In the genomic region with DNA sequence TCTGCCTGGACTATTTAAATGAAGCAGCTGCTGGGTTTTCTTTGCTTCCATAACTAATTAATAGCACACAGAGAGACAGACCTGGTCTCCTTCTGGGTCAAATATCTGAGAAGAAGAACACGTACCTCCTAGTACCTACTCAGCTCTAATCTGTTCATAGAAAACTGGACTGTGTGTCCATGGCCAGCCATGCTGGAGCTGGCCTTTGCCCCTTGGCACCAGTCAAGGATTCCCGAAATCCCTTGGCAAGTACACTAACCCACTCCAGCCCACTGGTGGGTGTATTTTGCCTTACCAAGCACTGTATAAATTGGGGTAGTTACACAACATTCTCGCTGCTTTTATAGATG, we compare ENCODE assay signal across 25 mouse cellular contexts.
DNase-seq lines count a peak whose midpoint lies in the region; ATAC-seq lines count a peak whose summit lies in the region.
"Had no signal": no experiment of that assay in that cellular context is flagged by ENCODE, and none has a peak within 500 bp of the region (broad histone marks: within the 10 kb centered on the region; RNA-seq: fewer than 3 reads in every experiment).

No protein-coding gene starts in this region.

- H3K4me3 ChIP-seq in forebrain, embryonic 10.5 days: no peak overlapping the region
- no peak overlapping the region for H3K4me3 ChIP-seq in forebrain, embryonic 12.5 days (replicated peaks)
- no peak overlapping the region for H3K4me3 ChIP-seq in midbrain, embryonic 11.5 days (ENCODE audit: low read depth, low read length)
- H3K4me3 ChIP-seq in midbrain, embryonic 10.5 days: no peak overlapping the region
- H3K4me3 ChIP-seq: embryonic facial prominence, embryonic 12.5 days; erythroblast, embryonic 14.5 days; heart, adult 2 months; limb, embryonic 13.5 days; liver, embryonic 15.5 days; neural tube, embryonic 12.5 days had no signal

- H3K9ac ChIP-seq in forebrain, embryonic 12.5 days: no peak overlapping the region
- no peak overlapping the region for H3K9ac ChIP-seq in midbrain, embryonic 11.5 days (ENCODE audit: low read length)
- H3K9ac ChIP-seq: embryonic facial prominence, embryonic 12.5 days; limb, embryonic 13.5 days; liver, embryonic 15.5 days; neural tube, embryonic 12.5 days had no signal

- WGBS in forebrain, embryonic 10.5 days: 67% methylated on average over 3 of the region's 3 CpGs
- WGBS in forebrain, embryonic 12.5 days: 57% methylated on average over 3 of the region's 3 CpGs
- WGBS in midbrain, embryonic 11.5 days: 78% methylated on average over 3 of the region's 3 CpGs
- WGBS in midbrain, embryonic 10.5 days: 84% methylated on average over 3 of the region's 3 CpGs

- ATAC-seq in forebrain, embryonic 12.5 days (ENCODE audit: low FRiP score): no peak; the same call in 1 of the 2 replicates
- peak; percentile 44; the same call in 1 of the 2 replicates for ATAC-seq in midbrain, embryonic 11.5 days (ENCODE audit: low FRiP score)
- ATAC-seq: activated CD4-positive, CD25-positive, alpha-beta regulatory T cell, adult 4 months; CD4-positive, CD25-positive, alpha-beta regulatory T cell, adult 4 months; intestine, embryonic 16.5 days had no signal

- DNase-seq in forebrain, embryonic 10.5 days (ENCODE audit: extremely low spot score, low spot score): no peak
- DNase-seq in kidney, adult 11 months: peak; percentile 5
- DNase-seq in kidney, postnatal 14 days: no peak
- DNase-seq in midbrain, embryonic 11.5 days (ENCODE audit: low spot score, missing footprints): no peak
- no peak for DNase-seq in midbrain, embryonic 10.5 days (ENCODE audit: low spot score)
- no peak for DNase-seq in urinary bladder, postnatal 36 days (ENCODE audit: low spot score in 2 of 2)
- no peak for DNase-seq in urinary bladder, postnatal 10 days (ENCODE audit: low spot score)
- DNase-seq: adrenal gland, postnatal 10 days; cerebellum, adult 9-11 months; gastrocnemius, postnatal 10 days; heart, adult 2 months; heart, postnatal 4 days; layer of hippocampus, postnatal 36 days; lung, postnatal 10 days; right cerebral cortex, postnatal 4 days had no signal

- H3K36me3 ChIP-seq in forebrain, embryonic 10.5 days (replicated peaks): no peaks in the 10 kb centered on the region
- H3K36me3 ChIP-seq in forebrain, embryonic 12.5 days (replicated peaks): no peaks in the 10 kb centered on the region
- H3K36me3 ChIP-seq in midbrain, embryonic 11.5 days (ENCODE audit: control insufficient read depth, insufficient read depth, low read length): no peaks in the 10 kb centered on the region
- no peaks in the 10 kb centered on the region for H3K36me3 ChIP-seq in midbrain, embryonic 10.5 days
- H3K36me3 ChIP-seq: embryonic facial prominence, embryonic 12.5 days; limb, embryonic 13.5 days; liver, embryonic 15.5 days; neural tube, embryonic 12.5 days had no signal

- no peak overlapping the region for H3K4me2 ChIP-seq in forebrain, embryonic 12.5 days
- no peak overlapping the region for H3K4me2 ChIP-seq in midbrain, embryonic 11.5 days
- H3K4me2 ChIP-seq: embryonic facial prominence, embryonic 12.5 days; limb, embryonic 13.5 days; liver, embryonic 15.5 days; neural tube, embryonic 12.5 days had no signal

- no peaks in the 10 kb centered on the region for H3K27me3 ChIP-seq in forebrain, embryonic 10.5 days (ENCODE audit: poor library complexity, severe bottlenecking)
- no peaks in the 10 kb centered on the region for H3K27me3 ChIP-seq in forebrain, embryonic 12.5 days
- H3K27me3 ChIP-seq in midbrain, embryonic 11.5 days (ENCODE audit: control insufficient read depth, insufficient read depth, low read length): no peaks in the 10 kb centered on the region
- no peaks in the 10 kb centered on the region for H3K27me3 ChIP-seq in midbrain, embryonic 10.5 days (ENCODE audit: low read depth, poor library complexity, severe bottlenecking)
- H3K27me3 ChIP-seq: embryonic facial prominence, embryonic 12.5 days; limb, embryonic 13.5 days; liver, embryonic 15.5 days; neural tube, embryonic 12.5 days had no signal

- H3K9me3 ChIP-seq in forebrain, embryonic 10.5 days: no peaks in the 10 kb centered on the region
- H3K9me3 ChIP-seq in forebrain, embryonic 12.5 days: no peaks in the 10 kb centered on the region
- no peaks in the 10 kb centered on the region for H3K9me3 ChIP-seq in midbrain, embryonic 11.5 days (ENCODE audit: control insufficient read depth, low read length)
- no peaks in the 10 kb centered on the region for H3K9me3 ChIP-seq in midbrain, embryonic 10.5 days (replicated peaks)
- H3K9me3 ChIP-seq: embryonic facial prominence, embryonic 12.5 days; limb, embryonic 13.5 days; liver, embryonic 15.5 days; neural tube, embryonic 12.5 days had no signal

- peak overlapping the region; percentile 37; the same call in 1 of the 2 replicates for H3K27ac ChIP-seq in forebrain, embryonic 10.5 days
- H3K27ac ChIP-seq in forebrain, embryonic 12.5 days: no peak overlapping the region
- H3K27ac ChIP-seq in midbrain, embryonic 11.5 days (ENCODE audit: low read depth, low read length): no peak overlapping the region
- no peak overlapping the region for H3K27ac ChIP-seq in midbrain, embryonic 10.5 days (replicated peaks)
- H3K27ac ChIP-seq: embryonic facial prominence, embryonic 12.5 days; heart, adult 2 months; limb, embryonic 13.5 days; liver, embryonic 15.5 days; neural tube, embryonic 12.5 days; stomach, postnatal 0 days had no signal

- peaks cover 18% of the 10 kb centered on the region for H3K4me1 ChIP-seq in forebrain, embryonic 10.5 days
- peaks cover 5% of the 10 kb centered on the region; the same call in 1 of the 2 replicates for H3K4me1 ChIP-seq in forebrain, embryonic 12.5 days
- H3K4me1 ChIP-seq in midbrain, embryonic 11.5 days (ENCODE audit: control insufficient read depth, insufficient read depth, low read length): no peaks in the 10 kb centered on the region
- no peaks in the 10 kb centered on the region for H3K4me1 ChIP-seq in midbrain, embryonic 10.5 days
- H3K4me1 ChIP-seq: embryonic facial prominence, embryonic 12.5 days; limb, embryonic 13.5 days; liver, embryonic 15.5 days; neural tube, embryonic 12.5 days had no signal
